In genomic region chr6:92464781-92465337, GRCm38 (mm10) we compare ENCODE assay signal across 9 mouse cellular contexts.
DNase-seq lines count a peak whose midpoint lies in the region; ATAC-seq lines count a peak whose summit lies in the region.
"Had no signal": no experiment of that assay in that cellular context is flagged by ENCODE, and none has a peak within 500 bp of the region (broad histone marks: within the 10 kb centered on the region; RNA-seq: fewer than 3 reads in every experiment).

No protein-coding gene starts in this region.

- intact Hi-C loops in left cerebral cortex, postnatal 4 days (cut with DNase I) = no loop called here

- no peak; the same call in 1 of the 2 replicates for ATAC-seq in heart, embryonic 13.5 days (ENCODE audit: extremely low read depth, insufficient number of reproducible peaks, low FRiP score, low TSS enrichment)
- ATAC-seq in stomach, embryonic 16.5 days (ENCODE audit: insufficient read depth, low FRiP score) = no peak
- no peak for ATAC-seq in megakaryocyte, adult 5-6 weeks (ENCODE audit: poor library complexity, severe bottlenecking)

- peak; percentile 85 for DNase-seq in left cerebral cortex, postnatal 4 days
- DNase-seq in left cerebral cortex, adult 8-10 months (ENCODE audit: low spot score in 2 of 2) = no peak
- peak; percentile 27 for DNase-seq in cerebellum, adult 8-10 months
- peak; percentile 70 for DNase-seq in kidney, postnatal 14 days
- no peak for DNase-seq in thymus, postnatal 14 days

- WGBS in heart, embryonic 13.5 days = 28% methylated on average over 7 of the region's 7 CpGs
- 19% methylated on average over 7 of the region's 7 CpGs for WGBS in stomach, embryonic 16.5 days

- H3K4me2 ChIP-seq in heart, embryonic 13.5 days = no peak overlapping the region; the same call in 1 of the 2 replicates
- no peak overlapping the region for H3K4me2 ChIP-seq in stomach, embryonic 16.5 days (ENCODE audit: low read depth, low read length)

- H3K36me3 ChIP-seq in heart, embryonic 13.5 days = no peaks in the 10 kb centered on the region
- no peaks in the 10 kb centered on the region for H3K36me3 ChIP-seq in stomach, embryonic 16.5 days (ENCODE audit: control insufficient read depth, insufficient read depth, low read length)

- peak overlapping the region; percentile 87 for H3K27ac ChIP-seq in heart, embryonic 13.5 days (replicated peaks)
- peak overlapping the region; percentile 62; the same call in 1 of the 2 replicates for H3K27ac ChIP-seq in stomach, embryonic 16.5 days (ENCODE audit: low read length)

- no peaks in the 10 kb centered on the region for H3K9me3 ChIP-seq in heart, embryonic 13.5 days
- H3K9me3 ChIP-seq in stomach, embryonic 16.5 days (replicated peaks; ENCODE audit: control insufficient read depth, low read length) = no peaks in the 10 kb centered on the region

- no peak overlapping the region for H3K4me3 ChIP-seq in heart, embryonic 13.5 days
- H3K4me3 ChIP-seq in stomach, embryonic 16.5 days (replicated peaks; ENCODE audit: low read length) = no peak overlapping the region

- no peaks in the 10 kb centered on the region for H3K27me3 ChIP-seq in heart, embryonic 13.5 days (replicated peaks)
- H3K27me3 ChIP-seq in stomach, embryonic 16.5 days (ENCODE audit: control insufficient read depth, insufficient read depth, low read length) = no peaks in the 10 kb centered on the region
- H3K27me3 ChIP-seq: Patski had no signal

- peak overlapping the region; percentile 19; the same call in 1 of the 2 replicates for H3K9ac ChIP-seq in heart, embryonic 13.5 days
- no peak overlapping the region for H3K9ac ChIP-seq in stomach, embryonic 16.5 days (ENCODE audit: low read length)

- peaks cover 78% of the 10 kb centered on the region for H3K4me1 ChIP-seq in heart, embryonic 13.5 days
- peaks cover 20% of the 10 kb centered on the region for H3K4me1 ChIP-seq in stomach, embryonic 16.5 days (ENCODE audit: control insufficient read depth, insufficient read depth, low read length)

Comparison
In these comparisons a context has a peak if more than half of its experiments do, and no peak if none do; other contexts are left out.
1. DNase-seq: peak in left cerebral cortex, postnatal 4 days (single experiment), cerebellum, adult 8-10 months (single experiment) and kidney, postnatal 14 days (single experiment); none in left cerebral cortex, adult 8-10 months (0 of 2) and thymus, postnatal 14 days (single experiment).